Mouse (Mus musculus) bone marrow, adult 2 months (tissue): ENCODE results near the gene Rnf103. TPM values are rescaled to one million over a fixed set of nuclear protein-coding genes. Genes with fewer than 3 reads are reported as not detected.
A peak's percentile ranks its signal among the peaks of the same experiment; 100 is the strongest.

Source experiments
- H3K27ac ChIP-seq: fragments of 200-500 bp; 2 replicates; pipeline ENCODE4 v1.5.1; 2012; ENCODE audit warnings: low read depth, mild to moderate bottlenecking, control low read depth, inconsistent platforms, low read length; ENCODE audit not compliant: control insufficient read depth, poor library complexity, insufficient read depth
- H3K4me1 ChIP-seq: fragments of 200-500 bp; 2 replicates; pipeline ENCODE4 v1.6.1; 2011; ENCODE audit warnings: low read length; ENCODE audit not compliant: control insufficient read depth, insufficient read depth
- H3K4me3 ChIP-seq: fragments of 200-500 bp; replicated peaks from 2 replicates; pipeline ENCODE3; 2011; ENCODE audit warnings: mild to moderate bottlenecking, low read depth, low read length, control low read depth; ENCODE audit not compliant: control insufficient read depth
- CTCF ChIP-seq: fragments of 200-500 bp; IDR thresholded peaks from 2 replicates; pipeline ENCODE4 v1.5.1; 2011; ENCODE audit warnings: low read length, control low read depth; ENCODE audit not compliant: control insufficient read depth, insufficient read depth
- POLR2A ChIP-seq: fragments of 200-500 bp; IDR thresholded peaks from 2 replicates; pipeline ENCODE4 v1.6.1; 2011; ENCODE audit warnings: low read depth, mild to moderate bottlenecking, control low read depth, low read length, borderline replicate concordance; ENCODE audit not compliant: control insufficient read depth
- WGBS: fragments of 180-500 bp; shearing (Covaris S2); methylation state at CpG from one replicate; pipeline ENCODE4 v1.1.7; 2018; 5-methylcytosine and 5-hydroxymethylcytosine counted together
- polyA plus RNA-seq: library from polyadenylated mRNA; stranded (reverse); fragments of >200 nt; gene quantifications from 2 replicates; pipeline ENCODE4 v1.2.4, GENCODE M21; 2011; ENCODE audit warnings: low replicate concordance; ENCODE audit not compliant: missing spikeins, insufficient read depth, insufficient read length

The Rnf103 gene
- polyA plus RNA-seq, 1 experiment, result 4.1 TPM

- H3K27ac ChIP-seq, result no peak overlapping the region
- TF ChIP-seq POLR2A (no peak), CTCF (no peak)
- WGBS, result 87% methylated on average over 5 of the region's 5 CpGs
- no peak overlapping the region for H3K4me3 ChIP-seq
- no peaks in the 10 kb centered on the region for H3K4me1 ChIP-seq
Measured at GRCm38 (mm10) chr6:71485246-71485645, 8.4 kb upstream of the Rnf103 start.

DNA sequence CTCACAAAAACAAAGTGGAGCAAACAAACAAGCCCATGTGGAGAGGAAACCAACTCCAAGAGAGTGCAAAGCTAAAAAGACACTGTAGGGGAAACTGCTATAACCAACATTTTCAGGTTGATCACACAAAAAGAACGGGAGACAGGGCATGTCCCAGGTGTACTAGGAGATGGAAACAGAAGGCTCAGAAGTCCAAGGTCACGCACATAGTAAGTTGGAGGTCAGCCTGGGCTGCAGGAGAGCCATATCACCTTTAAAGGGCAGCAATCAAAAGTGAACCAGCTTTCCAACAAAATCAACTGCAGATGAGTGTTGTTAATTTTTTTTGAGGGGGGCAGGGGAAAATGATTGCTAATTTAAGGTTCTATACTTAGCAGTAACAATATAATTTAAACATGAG lies 7.5 kb upstream of the Rnf103 start:
- Histone ChIP-seq H3K27ac (no peak overlapping the region), H3K4me3 (no peak overlapping the region), H3K4me1 (no peaks in the 10 kb centered on the region)
- TF ChIP-seq CTCF, result no peak
- no peak for TF ChIP-seq POLR2A
- 74% methylated on average over 2 of the region's 2 CpGs for WGBS

DNA sequence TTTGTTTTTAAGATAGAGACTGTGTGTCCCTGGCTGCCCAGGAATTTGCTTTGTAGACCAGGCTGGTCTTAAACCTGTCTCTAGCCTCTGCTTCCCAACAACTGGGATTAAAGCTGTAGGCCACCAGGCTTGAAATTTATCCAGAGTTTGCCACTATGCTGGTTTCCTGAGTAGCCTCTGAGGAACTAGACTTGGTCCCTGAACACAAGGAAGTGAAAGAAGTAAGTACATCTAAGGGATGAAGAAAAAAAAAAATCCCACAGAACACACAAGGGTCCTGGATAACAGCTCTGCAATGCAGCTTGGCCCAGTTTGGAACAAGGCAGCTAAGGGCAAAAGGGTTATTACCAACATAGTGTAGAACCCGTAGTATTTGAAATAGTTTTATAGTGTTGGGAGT lies 6.8 kb upstream of the Rnf103 start:
- no peak overlapping the region for H3K4me3 ChIP-seq
- H3K27ac ChIP-seq, result no peak overlapping the region
- no peaks in the 10 kb centered on the region for H3K4me1 ChIP-seq
- WGBS, result 73% methylated on average over 1 of the region's 1 CpGs
- TF ChIP-seq POLR2A, result no peak
- no peak for TF ChIP-seq CTCF

DNA sequence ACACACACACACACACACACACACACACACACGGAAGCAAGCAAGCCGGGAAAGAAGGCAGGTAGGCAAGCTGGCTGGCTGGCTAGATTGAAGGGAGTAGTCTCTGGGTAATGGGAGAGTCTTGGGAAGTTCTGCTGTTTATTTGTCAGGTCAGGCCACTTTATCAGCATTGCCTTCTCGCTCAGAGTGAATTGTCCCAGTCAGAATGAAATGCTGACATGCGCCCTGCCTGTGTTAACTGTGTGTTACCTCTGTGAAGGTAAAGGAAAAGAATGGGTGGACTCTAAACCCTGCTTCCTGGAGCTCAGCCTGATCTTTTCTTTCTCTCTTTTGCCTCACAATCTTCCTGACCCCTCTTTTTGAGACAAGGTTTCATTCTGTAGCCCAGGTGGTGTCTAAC lies 5.7 kb upstream of the Rnf103 start:
- WGBS, result 72% methylated on average over 4 of the region's 4 CpGs
- TF ChIP-seq CTCF, result no peak
- TF ChIP-seq POLR2A, result no peak
- Histone ChIP-seq H3K4me3 (no peak overlapping the region), H3K27ac (no peak overlapping the region), H3K4me1 (no peaks in the 10 kb centered on the region)

- 67% methylated on average over 4 of the region's 4 CpGs for WGBS
- H3K27ac ChIP-seq, result no peak overlapping the region
- TF ChIP-seq POLR2A (no peak), CTCF (no peak)
- no peak overlapping the region for H3K4me3 ChIP-seq
- no peaks in the 10 kb centered on the region for H3K4me1 ChIP-seq
Measured at GRCm38 (mm10) chr6:71492136-71492535, 1.6 kb upstream of the Rnf103 start.

GRCm38 (mm10) chr6:71492756-71493674 lies 679 bp upstream of the Rnf103 start:
- TF ChIP-seq CTCF (no peak), POLR2A (no peak)
- Histone ChIP-seq H3K27ac (peak overlapping the region; percentile 98), H3K4me1 (no peaks in the 10 kb centered on the region), H3K4me3 (peak overlapping the region; percentile 89)
- WGBS, result 25% methylated on average over 21 of the region's 22 CpGs

DNA sequence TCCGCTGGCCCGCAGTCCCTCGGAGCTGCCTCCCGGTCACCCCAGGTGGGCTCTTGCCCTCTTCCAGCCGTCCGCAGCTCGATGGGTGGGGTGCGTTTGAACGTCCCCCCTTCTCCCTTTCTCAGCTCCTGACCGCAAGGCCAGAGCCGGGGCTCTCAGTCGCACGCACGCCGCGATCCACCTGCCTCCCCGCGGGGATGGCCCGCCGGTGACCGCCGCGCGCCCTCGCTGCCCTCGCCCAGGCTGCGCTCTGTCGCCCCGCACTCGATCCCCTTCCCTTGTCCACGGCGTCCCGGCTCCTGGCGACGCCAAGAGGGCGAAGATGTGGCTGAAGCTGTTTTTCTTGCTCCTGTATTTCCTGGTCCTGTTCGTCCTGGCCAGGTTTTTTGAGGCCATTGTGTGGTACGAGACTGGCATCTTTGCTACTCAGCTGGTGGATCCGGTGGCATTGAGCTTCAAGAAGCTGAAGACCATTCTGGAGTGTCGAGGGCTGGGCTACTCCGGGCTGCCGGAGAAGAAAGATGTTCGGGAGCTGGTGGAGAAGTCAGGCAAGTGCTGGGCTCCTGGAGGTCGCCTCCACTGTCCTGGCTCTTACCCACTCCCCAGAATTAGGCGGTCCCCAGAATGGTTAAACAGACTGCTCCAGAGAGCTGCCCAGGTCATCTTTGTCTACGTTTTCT lies 787 bp downstream of the Rnf103 start:
- peak overlapping the region; percentile 98 for H3K27ac ChIP-seq
- WGBS, result under 1% methylated on average over 46 of the region's 46 CpGs
- H3K4me1 ChIP-seq, result no peaks in the 10 kb centered on the region

DNA sequence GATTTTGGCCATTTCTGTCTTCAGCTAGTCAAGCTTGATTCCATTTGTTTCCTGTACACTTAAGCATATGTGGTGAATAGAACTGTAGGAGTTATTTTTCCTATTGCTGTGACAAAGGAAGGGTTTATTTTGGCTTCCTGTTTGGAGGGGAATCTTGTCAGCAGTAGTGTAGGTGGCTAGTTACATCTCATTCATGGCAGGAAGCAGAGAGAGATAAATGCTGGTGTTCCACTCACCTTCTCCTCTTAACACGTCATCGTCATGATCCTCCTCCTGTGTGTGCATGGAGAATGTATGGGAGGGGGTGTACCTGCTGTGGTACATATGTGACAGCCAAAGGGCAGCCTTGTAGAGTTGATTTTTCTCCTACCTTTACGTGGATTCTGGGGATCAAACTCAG lies 6.9 kb downstream of the Rnf103 start:
- WGBS, result 83% methylated on average over 3 of the region's 3 CpGs
- TF ChIP-seq CTCF (no peak), POLR2A (no peak)

More for the DNA sequence above, 787 bp downstream of the Rnf103 start:
- TF ChIP-seq POLR2A (no peak), CTCF (no peak)
- peak overlapping the region; percentile 89 for H3K4me3 ChIP-seq

More for the DNA sequence above, 6.9 kb downstream of the Rnf103 start:
- Histone ChIP-seq H3K4me3 (no peak overlapping the region), H3K27ac (no peak overlapping the region), H3K4me1 (no peaks in the 10 kb centered on the region)
